Mouse (Mus musculus) layer of hippocampus, adult 18-20 months (tissue): Measurements from ENCODE around the gene Gm4869. TPM values are rescaled to one million over a fixed set of nuclear protein-coding genes. Genes with fewer than 3 reads are reported as not detected.
A peak's percentile ranks its signal among the peaks of the same experiment; 100 is the strongest.

Experiments
- DNase-seq, 2 experiments: peaks; one replicate each; pipeline ENCODE4 v3.0.0; 2022; ENCODE audit warnings: low spot score in 2 of 2
- microRNA-seq, 2 experiments: library from miRNA; unstranded; fragments of <30 nt; microRNA quantifications; one replicate each; pipeline ENCODE4 v1.2.0; 2021
- total RNA-seq, 2 experiments: library from RNA; stranded (reverse); gene quantifications; 2 replicates each; pipeline ENCODE4 v1.2.3; 2021

Gene Gm4869
- total RNA-seq, 2 experiments from 2014 or later = not detected

DNA sequence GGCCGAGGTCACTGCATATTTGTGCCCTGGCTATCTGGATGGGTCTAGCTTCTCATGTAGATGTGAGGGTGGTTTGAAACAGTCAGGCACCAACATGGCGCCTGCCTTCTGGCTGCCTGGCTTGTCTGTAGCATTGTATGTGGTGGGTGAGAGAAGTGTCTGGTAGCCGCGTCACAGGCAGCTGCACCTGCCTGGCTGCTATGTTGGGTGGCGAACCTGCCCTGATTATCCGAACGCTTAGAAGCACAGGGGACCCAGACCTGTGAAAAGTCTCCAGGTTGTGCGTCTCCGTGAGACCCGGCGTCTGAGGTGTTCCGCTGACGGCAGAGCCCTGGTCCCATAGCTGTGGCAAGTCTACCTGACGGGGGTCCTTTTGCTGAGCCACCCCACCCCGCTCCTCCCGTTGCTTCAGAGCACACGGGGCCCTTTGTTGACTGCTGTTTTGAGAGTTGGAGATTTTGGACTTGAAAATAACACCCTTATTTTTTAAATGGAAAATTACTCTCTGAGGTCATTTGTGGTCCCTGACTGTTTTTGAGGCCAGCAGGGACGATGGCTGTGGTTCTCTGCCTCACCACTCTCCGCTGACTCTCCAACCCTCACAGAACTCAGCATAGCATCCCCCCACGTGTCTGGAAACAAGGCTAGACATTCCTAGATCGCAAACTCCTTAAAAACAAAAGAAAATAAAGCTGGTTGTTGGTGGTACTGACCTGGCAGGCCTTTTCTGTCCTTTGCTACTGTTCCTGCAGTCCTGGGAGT is 71.9 kb downstream of the Gm4869 start:
- DNase-seq = no peak

DNA sequence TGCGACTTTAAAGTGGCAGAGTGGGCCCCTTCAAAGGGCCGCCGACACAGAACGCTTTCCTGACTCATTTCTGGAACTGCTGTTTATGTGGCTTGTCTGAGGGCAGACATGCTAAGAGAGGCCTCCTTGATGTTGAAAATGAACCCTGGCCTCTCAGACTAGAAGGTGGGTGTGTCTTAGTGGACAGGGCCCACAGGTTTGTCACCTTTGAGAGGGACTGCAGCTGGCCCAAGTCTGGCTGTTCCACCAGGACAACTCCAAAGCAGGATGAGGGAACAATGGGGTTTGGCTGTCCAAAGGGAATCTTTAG is 72.4 kb downstream of the Gm4869 start:
- no peak for DNase-seq

DNA sequence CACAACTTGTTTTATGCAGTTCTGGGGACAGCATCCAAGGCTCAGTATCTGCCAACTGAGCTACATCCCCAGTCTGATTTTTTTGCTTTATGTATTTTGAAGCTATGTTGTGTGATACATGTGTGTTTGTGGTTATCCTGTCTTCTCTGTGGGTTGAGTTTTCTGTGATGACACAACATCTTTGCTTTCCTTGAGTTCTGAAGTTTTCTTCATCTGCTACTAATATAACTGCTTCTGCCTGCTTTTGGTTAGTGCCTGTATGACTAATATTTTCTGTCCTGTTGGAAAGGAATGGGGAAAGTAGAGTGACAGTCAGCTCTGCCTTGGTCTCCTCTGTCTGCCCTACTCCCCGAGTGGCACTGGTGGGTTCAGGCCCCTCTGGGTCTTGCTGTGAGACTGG is 75.8 kb downstream of the Gm4869 start:
- no peak for DNase-seq

DNA sequence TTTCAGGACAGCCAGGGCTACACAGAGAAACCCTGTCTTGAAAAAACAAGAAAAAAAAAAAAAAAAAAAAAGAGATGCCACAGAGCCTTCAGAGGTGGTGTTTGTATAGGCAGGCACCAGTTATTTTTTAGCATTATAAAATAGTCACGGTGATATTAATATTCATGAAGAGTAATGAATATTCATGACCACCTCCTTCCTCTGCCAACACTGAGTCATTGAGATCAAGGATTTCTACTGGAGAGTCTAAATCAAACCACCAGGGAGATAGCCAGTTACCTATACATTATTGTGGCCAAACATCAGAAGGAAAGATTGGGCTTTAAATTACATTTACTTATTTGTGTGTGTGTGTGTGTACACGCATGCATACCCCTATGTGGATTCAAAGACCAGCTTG is 81.3 kb downstream of the Gm4869 start:
- DNase-seq = no peak

DNA sequence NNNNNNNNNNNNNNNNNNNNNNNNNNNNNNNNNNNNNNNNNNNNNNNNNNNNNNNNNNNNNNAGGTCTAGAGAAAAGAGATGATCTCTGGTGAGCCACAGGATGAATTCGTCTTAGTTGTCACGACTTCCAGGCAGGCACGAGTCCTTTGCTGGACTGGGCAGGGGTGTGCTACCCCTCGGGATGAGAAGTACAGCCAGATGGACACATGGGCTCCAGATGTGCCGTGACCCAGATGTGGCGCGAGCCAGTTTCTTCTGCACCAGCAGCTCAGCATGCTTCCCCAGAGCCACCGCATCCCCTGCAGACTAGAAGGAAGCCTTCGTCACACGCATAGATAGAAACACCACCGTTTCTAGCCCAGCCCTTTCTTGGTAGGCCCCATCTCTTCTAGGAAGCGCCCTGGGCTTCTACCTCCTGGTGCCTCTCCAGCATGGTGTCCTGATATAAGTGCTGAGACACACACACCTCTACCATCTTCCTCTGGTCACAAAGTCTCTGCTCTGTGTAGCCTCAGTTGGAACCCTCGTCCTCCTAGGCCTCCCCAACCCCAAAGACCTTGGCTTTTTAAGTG is 92.8 kb downstream of the Gm4869 start:
- no peak for DNase-seq

DNA sequence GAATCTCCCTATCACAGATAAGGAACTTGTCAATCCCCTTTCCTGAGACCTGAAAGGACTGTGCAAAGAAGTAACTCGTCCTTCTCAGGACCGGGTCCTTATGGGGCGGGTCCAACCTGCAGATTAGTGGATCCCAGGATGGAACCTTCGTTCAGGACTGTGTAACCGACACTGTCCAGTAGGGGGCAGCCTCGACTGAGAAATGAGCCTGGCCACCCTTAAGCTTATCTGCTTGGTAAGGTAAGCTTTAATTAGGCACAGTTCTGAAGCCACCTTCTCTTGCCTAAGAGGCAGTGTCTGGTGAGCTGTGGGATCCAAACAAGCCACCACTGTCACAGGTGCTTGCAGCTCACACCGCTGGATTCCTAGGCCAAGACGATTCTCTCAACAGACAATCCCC is 94.7 kb downstream of the Gm4869 start:
- DNase-seq = peak; percentile 47 to 85

DNA sequence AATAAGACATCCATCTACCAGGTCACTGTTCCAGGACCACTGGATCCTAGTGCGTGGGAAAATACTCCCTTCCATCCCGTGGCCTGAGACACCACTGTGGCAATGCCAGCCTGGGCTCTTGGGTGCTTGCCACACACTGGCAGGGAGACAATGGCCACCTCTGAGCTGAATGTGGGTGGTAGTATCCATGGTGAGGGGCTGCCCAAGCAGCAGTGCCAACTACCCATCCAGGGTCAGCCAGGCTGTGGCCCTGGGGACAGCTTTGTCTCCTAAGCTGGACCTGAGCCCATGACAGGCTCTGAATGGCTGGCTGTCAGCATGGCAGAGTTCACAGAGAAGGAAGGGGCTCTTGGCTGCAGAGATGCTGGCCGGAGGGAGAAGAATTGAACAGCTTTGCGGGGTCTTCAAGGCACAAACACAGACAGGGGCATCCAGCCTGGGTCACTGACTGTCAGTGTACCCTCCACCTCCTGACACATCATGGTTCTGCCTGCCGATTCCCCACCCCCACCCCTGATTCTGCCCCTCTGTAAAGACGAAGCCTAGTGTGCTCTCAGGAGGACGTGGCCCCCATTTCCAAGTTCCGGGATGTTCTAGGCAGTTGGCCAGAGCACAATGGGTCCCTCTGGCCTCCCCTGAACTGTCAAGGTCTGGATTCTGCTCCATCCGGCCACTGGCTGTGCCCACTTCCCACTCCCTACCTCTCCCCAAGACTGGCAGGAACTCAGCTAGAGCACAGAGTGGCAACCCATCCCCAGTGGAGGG is 97.5 kb downstream of the Gm4869 start:
- peak; percentile 54 to 70 for DNase-seq

Small RNA genes within 50 kb of the gene (microRNA-seq; reads per million reads assigned to microRNA genes)
- gene Mir7038 = 0.20 to 1.5 reads per million in 2 experiments

Other genes with a start within 250 kb of the Gm4869 start
- 10 to 100 TPM; 14.1 to 16.9 TPM for gene Mad1l1, start 124.1 kb upstream of the Gm4869 start, total RNA-seq
- 1 to 10 TPM; 4.0 to 5.1 TPM for gene Nudt1, start 124.0 kb upstream of the Gm4869 start, total RNA-seq
- 10 to 100 TPM in 1 of 2 experiments, 1 to 10 TPM in 1; 9.0 to 11.8 TPM for gene Mrm2, start 113.7 kb upstream of the Gm4869 start, total RNA-seq
- 10 to 100 TPM; 11.3 to 12.2 TPM for gene Snx8, start 56.4 kb upstream of the Gm4869 start, total RNA-seq
- 10 to 100 TPM; 90.4 to 96.3 TPM for gene Eif3b, start 26.3 kb upstream of the Gm4869 start, total RNA-seq
- gene Chst12, start 59.9 kb downstream of the Gm4869 start, total RNA-seq = 10 to 100 TPM; 18.4 to 18.8 TPM
- not detected for gene Grifin, start 119.4 kb downstream of the Gm4869 start, total RNA-seq
- 10 to 100 TPM; 19.3 to 21.2 TPM for gene Lfng, start 161.7 kb downstream of the Gm4869 start, total RNA-seq
- gene Ttyh3, start 203.4 kb downstream of the Gm4869 start, total RNA-seq = 100 to 1,000 TPM; 182 to 186 TPM